Mouse (Mus musculus) stomach, embryonic 15.5 days (tissue): ENCODE results near the gene Spaca5. TPM values are rescaled to one million over a fixed set of nuclear protein-coding genes. Genes with fewer than 3 reads are reported as not detected.
A peak's percentile ranks its signal among the peaks of the same experiment; 100 is the strongest.

ENCODE experiments used
- ATAC-seq: fragments of 200-750 bp; cut with Nextera tagmentation; 2 replicates; pipeline ENCODE4 v1.8.0; 2017; ENCODE audit warnings: low read depth, moderate number of reproducible peaks, moderate TSS enrichment; ENCODE audit not compliant: insufficient read depth, low FRiP score
- H3K27ac ChIP-seq: fragments of 300-500 bp; sonication (generic); 2 replicates; pipeline ENCODE4 v1.5.1; 2015; ENCODE audit warnings: mild to moderate bottlenecking, inconsistent platforms
- H3K27me3 ChIP-seq: fragments of 300-500 bp; sonication (generic); replicated peaks from 2 replicates; pipeline ENCODE4 v1.6.1; 2015; ENCODE audit warnings: inconsistent platforms
- H3K36me3 ChIP-seq: fragments of 300-500 bp; sonication (generic); 2 replicates; pipeline ENCODE4 v1.6.1; 2015; ENCODE audit warnings: inconsistent platforms
- H3K4me1 ChIP-seq: fragments of 300-500 bp; sonication (generic); 2 replicates; pipeline ENCODE4 v1.6.1; 2015; ENCODE audit warnings: inconsistent platforms
- H3K4me2 ChIP-seq: fragments of 300-500 bp; sonication (generic); 2 replicates; pipeline ENCODE4 v1.6.1; 2015; ENCODE audit warnings: mild to moderate bottlenecking, inconsistent platforms
- H3K4me3 ChIP-seq: fragments of 300-500 bp; sonication (generic); replicated peaks from 2 replicates; pipeline ENCODE4 v1.5.1; 2015; ENCODE audit warnings: inconsistent platforms
- H3K9ac ChIP-seq: fragments of 300-500 bp; sonication (generic); 2 replicates; pipeline ENCODE4 v1.6.1; 2015; ENCODE audit warnings: inconsistent platforms
- H3K9me3 ChIP-seq: fragments of 300-500 bp; sonication (generic); 2 replicates; pipeline ENCODE4 v1.6.1; 2016; ENCODE audit warnings: inconsistent platforms
- WGBS: fragments of 180-500 bp; shearing (Covaris S2); methylation state at CpG from one replicate; pipeline ENCODE4 v1.1.7; 2015; 5-methylcytosine and 5-hydroxymethylcytosine counted together
- polyA plus RNA-seq: library from polyadenylated mRNA; unstranded; fragments of >200 nt; fragmentation: Nextera tagmentation; extraction: Ambion mirVana; gene quantifications from 2 replicates; pipeline ENCODE4 v1.2.1, GENCODE M21; 2015

Spaca5 gene
- polyA plus RNA-seq = not detected in 2 replicates

DNA sequence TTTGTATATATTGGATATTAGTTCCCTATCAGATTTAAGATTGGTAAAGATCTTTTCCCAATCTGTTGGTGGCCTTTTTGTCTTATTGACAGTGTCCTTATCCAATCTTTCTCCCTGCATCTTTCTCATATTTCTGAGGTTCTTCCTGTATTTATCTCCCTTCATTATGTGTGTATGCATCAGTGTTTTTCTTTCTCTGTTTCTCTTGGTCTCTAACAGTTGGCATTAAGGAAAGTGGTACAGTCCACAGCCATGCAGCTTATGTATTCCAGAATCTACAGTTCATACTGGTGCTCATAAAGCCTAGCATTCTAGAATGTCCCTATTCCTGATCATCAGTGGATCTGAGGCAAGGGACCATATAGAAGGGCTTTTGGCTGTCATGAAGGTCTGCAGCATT is at the start of gene Spaca5:
TSS of gene Spaca5 (plus strand) at position 301 of the 400 bp plus-strand sequence.
- no peak within 1 kb of the TSS for H3K9ac ChIP-seq
- H3K27me3 ChIP-seq = no peaks in the 10 kb centered on the region
- no peak for ATAC-seq
- H3K36me3 ChIP-seq = no peaks in the 10 kb centered on the region
- no peak within 1 kb of the TSS for H3K4me2 ChIP-seq
- H3K27ac ChIP-seq = no peak within 1 kb of the TSS
- H3K4me3 ChIP-seq = no peak within 1 kb of the TSS
- H3K9me3 ChIP-seq = no peaks in the 10 kb centered on the region
- H3K4me1 ChIP-seq = no peaks in the 10 kb centered on the region

DNA sequence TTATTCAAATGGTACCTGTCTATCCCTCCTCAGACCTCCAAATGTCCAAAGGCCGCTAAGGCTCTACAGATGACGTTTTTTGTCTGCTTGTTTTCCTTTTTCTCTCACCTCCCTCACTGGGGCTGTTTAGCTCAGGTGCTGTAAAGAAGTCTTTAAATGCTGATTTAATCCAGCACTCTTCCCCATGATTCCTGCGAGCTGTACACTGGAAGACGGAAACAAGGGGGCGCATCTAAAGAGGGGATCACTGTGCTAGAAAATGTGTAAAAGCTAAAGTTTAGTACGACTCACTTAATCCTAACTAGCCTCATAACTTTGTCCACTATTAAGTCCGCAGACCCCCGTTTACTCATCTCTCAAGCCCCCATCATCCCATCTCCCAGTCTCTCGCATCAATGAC is 6.7 kb upstream of the Spaca5 start:
- Histone ChIP-seq H3K4me2 (peak overlapping the region; percentile 47), H3K27me3 (no peaks in the 10 kb centered on the region), H3K27ac (no peak overlapping the region), H3K36me3 (no peaks in the 10 kb centered on the region), H3K9me3 (no peaks in the 10 kb centered on the region), H3K9ac (no peak overlapping the region; the same call in 1 of the 2 replicates), H3K4me1 (no peaks in the 10 kb centered on the region), H3K4me3 (peak overlapping the region; percentile 54)
- WGBS = 30% methylated on average over 9 of the region's 9 CpGs
- no peak; the same call in 1 of the 2 replicates for ATAC-seq

DNA sequence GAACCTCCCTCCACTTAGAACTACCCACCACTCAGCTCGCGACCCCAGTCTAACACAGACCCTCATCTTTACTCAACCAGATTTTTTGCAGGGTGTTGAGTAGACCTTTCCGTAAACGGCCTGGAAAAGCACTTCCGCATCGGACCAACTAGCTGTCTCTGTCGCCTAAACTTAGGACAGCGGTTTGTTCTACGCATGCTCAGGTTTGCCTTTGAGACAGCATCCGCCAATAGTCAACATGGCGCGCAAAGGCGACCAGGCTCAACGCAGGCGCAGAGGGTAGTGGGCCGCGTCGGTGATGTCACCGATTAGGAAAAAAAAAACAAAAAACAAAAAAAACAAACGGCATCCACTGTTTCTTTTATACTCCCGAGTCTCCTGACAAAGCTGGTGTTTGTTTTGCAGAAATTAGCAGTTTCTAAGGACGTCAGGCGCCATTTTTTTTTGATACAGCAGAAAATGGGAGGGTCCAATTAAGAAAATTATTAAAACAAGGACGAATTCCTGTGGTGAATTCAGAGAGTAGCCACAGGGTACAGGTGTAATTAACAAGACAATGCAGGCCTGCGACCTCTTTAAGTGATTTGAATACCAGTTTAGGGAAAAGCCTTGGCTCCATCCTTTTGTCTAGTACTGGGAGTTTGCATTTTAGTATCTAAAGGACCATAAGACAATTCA is 6.2 kb upstream of the Spaca5 start, which contains the start of gene Zfp182:
TSS of gene Zfp182 (minus strand) at position 451 of the 678 bp plus-strand sequence.
- Histone ChIP-seq H3K4me3 (peak within 1 kb of the TSS; percentile 54), H3K36me3 (no peaks in the 10 kb centered on the region), H3K4me2 (peak within 1 kb of the TSS; percentile 47), H3K27me3 (no peaks in the 10 kb centered on the region), H3K27ac (no peak within 1 kb of the TSS), H3K4me1 (no peaks in the 10 kb centered on the region), H3K9ac (no peak within 1 kb of the TSS; the same call in 1 of the 2 replicates), H3K9me3 (no peaks in the 10 kb centered on the region)
- WGBS = 22% methylated on average over 25 of the region's 25 CpGs
- ATAC-seq = peak; percentile 86

DNA sequence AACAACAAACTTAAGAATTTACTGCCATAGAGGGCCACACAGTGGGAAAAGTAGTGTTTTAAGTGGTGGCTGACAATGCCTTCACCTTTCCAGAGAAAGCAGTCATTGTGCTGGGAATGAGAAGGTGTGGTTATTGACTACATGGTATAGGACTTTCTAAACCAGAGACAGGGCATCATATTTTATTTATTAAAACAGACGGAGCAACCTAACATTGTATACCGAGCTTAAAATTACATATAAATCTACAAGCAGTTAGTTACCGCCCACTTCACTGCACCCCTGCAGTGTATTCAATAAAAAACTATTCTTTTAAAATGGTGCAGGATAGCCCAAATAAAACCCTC is 5.7 kb upstream of the Spaca5 start:
- ATAC-seq = no peak

DNA sequence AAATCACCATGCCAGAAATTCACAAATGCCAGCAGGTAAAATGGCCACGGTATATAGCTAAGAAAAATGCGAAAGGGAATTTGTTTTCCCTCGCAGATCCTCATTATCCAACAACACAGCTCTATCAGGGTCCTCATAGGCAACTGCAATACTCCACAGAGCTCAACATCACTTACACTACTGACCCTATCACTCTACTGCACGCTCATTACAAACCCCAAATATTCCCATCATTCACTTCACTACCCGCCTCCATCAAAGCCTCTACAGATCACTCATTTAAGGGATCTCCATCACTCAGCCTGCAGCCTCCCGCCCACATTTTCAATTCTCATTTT is 20.4 kb downstream of the Spaca5 start:
- Histone ChIP-seq H3K27ac (no peak overlapping the region), H3K4me2 (peak overlapping the region; percentile 49), H3K36me3 (no peaks in the 10 kb centered on the region), H3K9ac (no peak overlapping the region), H3K27me3 (no peaks in the 10 kb centered on the region), H3K4me1 (no peaks in the 10 kb centered on the region), H3K4me3 (peak overlapping the region; percentile 45), H3K9me3 (no peaks in the 10 kb centered on the region)
- no peak for ATAC-seq
- WGBS = 38% methylated on average over 6 of the region's 6 CpGs

More for the DNA sequence above, 5.7 kb upstream of the Spaca5 start:
- H3K9ac ChIP-seq = no peak overlapping the region
- H3K27me3 ChIP-seq = no peaks in the 10 kb centered on the region
- H3K4me3 ChIP-seq = peak overlapping the region; percentile 54; the same call in 1 of the 2 replicates
- H3K4me2 ChIP-seq = peak overlapping the region; percentile 47
- no peaks in the 10 kb centered on the region for H3K36me3 ChIP-seq
- no peaks in the 10 kb centered on the region for H3K9me3 ChIP-seq
- H3K4me1 ChIP-seq = no peaks in the 10 kb centered on the region
- WGBS = 78% methylated on average over 3 of the region's 3 CpGs
- no peak overlapping the region for H3K27ac ChIP-seq

DNA sequence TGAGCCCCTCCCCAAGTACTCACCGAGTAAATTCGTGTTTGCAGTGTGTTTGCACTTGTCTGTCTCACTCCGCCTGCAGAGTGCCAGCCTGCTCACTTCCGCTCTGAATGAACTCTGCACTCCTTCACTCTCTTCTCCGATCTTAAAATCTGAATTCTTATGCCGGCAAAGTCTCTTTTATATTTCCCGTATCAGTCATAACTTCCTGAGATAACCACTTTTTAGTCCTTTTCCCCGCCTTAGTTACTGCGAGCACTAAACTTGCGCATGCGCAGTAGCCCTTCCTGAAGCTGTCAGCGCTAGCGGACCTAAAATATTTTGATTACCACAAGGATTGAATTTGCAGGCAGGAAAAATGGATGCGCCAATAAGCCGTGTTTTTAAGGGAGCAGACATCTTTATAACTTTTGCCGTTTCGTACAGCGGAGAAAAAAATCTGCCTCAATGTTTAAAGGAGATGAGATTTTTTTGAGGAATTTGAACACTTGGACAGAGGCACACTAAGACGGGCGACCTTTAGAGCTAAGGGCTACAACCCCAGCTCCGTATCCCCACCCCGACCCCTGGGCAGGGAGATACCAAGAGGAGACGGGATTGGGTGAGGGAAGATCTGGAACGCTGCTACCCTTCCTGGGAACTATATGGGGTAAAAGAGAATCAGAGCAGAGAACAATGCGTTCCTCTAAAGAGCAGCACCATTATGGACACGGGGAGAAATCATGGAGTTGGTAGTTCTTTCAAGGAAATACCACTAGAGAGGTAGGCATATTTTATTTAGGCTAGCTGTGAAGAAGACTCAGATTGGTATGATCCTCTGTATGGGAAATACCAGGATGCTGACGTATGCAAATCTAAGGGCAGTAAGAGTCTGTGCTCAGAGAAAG is 21.0 kb downstream of the Spaca5 start, which contains the start of gene Zfp300:
TSS of gene Zfp300 (minus strand) at position 545 of the 884 bp plus-strand sequence.
- Histone ChIP-seq H3K4me2 (peak within 1 kb of the TSS; percentile 49), H3K9ac (no peak within 1 kb of the TSS), H3K27ac (peak within 1 kb of the TSS; percentile 40; the same call in 1 of the 2 replicates), H3K36me3 (no peaks in the 10 kb centered on the region), H3K27me3 (no peaks in the 10 kb centered on the region), H3K9me3 (no peaks in the 10 kb centered on the region), H3K4me1 (no peaks in the 10 kb centered on the region), H3K4me3 (peak within 1 kb of the TSS; percentile 45)
- WGBS = 15% methylated on average over 27 of the region's 27 CpGs
- peak; percentile 60; the same call in 1 of the 2 replicates for ATAC-seq

DNA sequence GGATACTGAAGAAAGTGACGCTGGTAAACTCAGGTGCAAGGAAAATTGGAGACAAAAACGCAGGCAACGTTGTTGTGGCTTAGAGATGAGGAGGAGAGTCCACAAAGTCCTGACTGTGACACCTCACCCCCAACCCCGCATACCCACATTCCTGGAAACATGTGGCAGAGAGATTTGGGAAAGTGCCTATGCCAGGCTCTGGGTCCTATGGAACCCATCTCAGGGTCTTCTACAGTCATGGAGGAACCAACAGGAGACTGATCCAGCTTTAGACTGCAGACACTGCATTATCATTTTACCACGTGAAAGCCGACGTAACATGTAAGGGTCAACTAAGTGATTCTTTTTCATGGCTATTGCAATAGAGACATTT is 21.6 kb downstream of the Spaca5 start:
- Histone ChIP-seq H3K9ac (no peak overlapping the region), H3K4me2 (peak overlapping the region; percentile 49), H3K27ac (no peak overlapping the region), H3K36me3 (no peaks in the 10 kb centered on the region), H3K9me3 (no peaks in the 10 kb centered on the region), H3K4me3 (peak overlapping the region; percentile 45), H3K27me3 (no peaks in the 10 kb centered on the region), H3K4me1 (no peaks in the 10 kb centered on the region)
- WGBS = 51% methylated on average over 7 of the region's 7 CpGs
- no peak for ATAC-seq

DNA sequence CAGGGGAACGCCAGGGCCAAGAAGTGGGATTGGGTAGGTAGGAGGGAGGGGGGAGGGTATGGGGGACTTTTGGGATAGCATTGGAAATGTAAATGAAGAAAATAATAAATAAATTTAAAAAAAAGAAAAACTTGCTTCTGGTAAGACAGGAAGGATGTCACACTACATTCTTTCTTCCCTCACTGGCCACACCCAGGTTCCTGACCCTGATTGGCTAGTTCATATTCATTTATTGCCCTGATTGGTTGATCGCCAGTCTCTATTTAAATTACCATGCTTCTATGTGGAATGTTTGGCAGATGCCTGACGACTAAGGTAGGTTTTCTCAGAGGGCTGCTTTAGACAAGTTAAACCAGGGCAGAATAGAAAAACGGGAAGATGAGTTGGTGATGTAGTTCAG is 47.3 kb downstream of the Spaca5 start, which contains the start of gene Ssxa1:
TSS of gene Ssxa1 (plus strand) at position 301 of the 400 bp plus-strand sequence.
- no peaks in the 10 kb centered on the region for H3K9me3 ChIP-seq
- no peaks in the 10 kb centered on the region for H3K36me3 ChIP-seq
- H3K4me3 ChIP-seq = no peak within 1 kb of the TSS
- H3K27ac ChIP-seq = no peak within 1 kb of the TSS
- no peak for ATAC-seq
- no peak within 1 kb of the TSS for H3K9ac ChIP-seq
- H3K4me1 ChIP-seq = no peaks in the 10 kb centered on the region
- H3K27me3 ChIP-seq = no peaks in the 10 kb centered on the region
- WGBS = 74% methylated on average over 4 of the region's 4 CpGs
- no peak within 1 kb of the TSS for H3K4me2 ChIP-seq

Other genes with a start within 250 kb of the Spaca5 start
- 18.3 and 19.3 TPM in 2 replicates for gene Timp1, start 198.2 kb upstream of the Spaca5 start, polyA plus RNA-seq
- 1.9 and 2.8 TPM in 2 replicates for gene Syn1, start 147.4 kb upstream of the Spaca5 start, polyA plus RNA-seq
- 8.4 and 8.9 TPM in 2 replicates for gene Cfp, start 136.9 kb upstream of the Spaca5 start, polyA plus RNA-seq
- 9.3 and 11.8 TPM in 2 replicates for gene Elk1, start 117.8 kb upstream of the Spaca5 start, polyA plus RNA-seq
- 51.3 and 55.7 TPM in 2 replicates for gene Uxt, start 106.4 kb upstream of the Spaca5 start, polyA plus RNA-seq
- gene Zfp182, start 6.1 kb upstream of the Spaca5 start, polyA plus RNA-seq = 5.1 and 6.2 TPM in 2 replicates
- gene Zfp300, start 21.1 kb downstream of the Spaca5 start, polyA plus RNA-seq = 1.0 and 1.5 TPM in 2 replicates
- not detected in 2 replicates for gene Ssxa1, start 47.4 kb downstream of the Spaca5 start, polyA plus RNA-seq
- gene Gm21876, start 107.2 kb downstream of the Spaca5 start, polyA plus RNA-seq = not detected in 2 replicates